Mouse (Mus musculus): ENCODE data around the gene Svop. TPM values are rescaled to one million over a fixed set of nuclear protein-coding genes. Genes with fewer than 3 reads are reported as not detected.
A peak's percentile ranks its signal among the peaks of the same experiment; 100 is the strongest.

Gene Svop
- polyA plus RNA-seq, 1 experiment from 2014 or later: 0.11 TPM

DNA sequence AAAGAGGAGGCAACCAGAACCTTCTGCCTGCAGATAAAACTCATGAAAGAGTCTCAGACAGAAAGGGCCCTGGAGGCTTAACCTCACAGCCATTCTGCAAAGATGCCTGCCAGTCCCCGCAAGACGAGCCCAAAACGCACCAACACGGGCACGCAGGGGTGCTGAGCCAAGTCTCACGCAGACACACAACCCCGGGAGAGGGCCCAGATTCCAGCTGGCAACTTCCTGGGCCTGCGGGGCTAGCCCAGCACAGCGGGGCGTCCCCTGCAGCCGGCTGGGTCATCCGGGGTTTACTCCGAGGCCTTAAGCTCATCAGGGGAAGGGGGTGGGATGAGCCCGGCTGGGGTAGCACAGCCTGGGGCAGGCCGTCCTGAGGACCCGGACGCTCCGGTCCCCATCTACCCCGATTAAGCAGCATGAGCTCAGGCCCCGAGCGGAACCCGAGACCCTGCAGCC lies 98.3 kb downstream of the Svop start:
- ATAC-seq (ENCODE audit: insufficient number of reproducible peaks, insufficient read depth, low FRiP score, low read depth): peak; percentile 54
- Histone ChIP-seq H3K4me3 (ENCODE audit: control insufficient read depth in 1 of 2, insufficient read depth in 1 of 2, low read depth in 1 of 2, low read length in 2 of 2) (peak overlapping the region; percentile 90 to 96), H3K27me3 (ENCODE audit: control insufficient read depth, insufficient read depth, low read length) (no peaks in the 10 kb centered on the region), H3K9ac (ENCODE audit: low read length) (peak overlapping the region; percentile 94), H3K9me3 (ENCODE audit: control insufficient read depth, low read length) (no peaks in the 10 kb centered on the region), H3K27ac (replicated peaks in 1 of 2; ENCODE audit: control insufficient read depth in 1 of 2, insufficient read depth in 1 of 2, low read depth in 2 of 2, low read length in 2 of 2) (peak overlapping the region; percentile 90 to 91), H3K4me1 (ENCODE audit: control insufficient read depth in 2 of 2, insufficient read depth in 2 of 2, low read length in 2 of 2) (peaks cover 28 to 44% of the 10 kb centered on the region in 2 experiments), H3K4me2 (ENCODE audit: low read length) (peak overlapping the region; percentile 89), H3K36me3 (ENCODE audit: control insufficient read depth, insufficient read depth, low read length) (peaks cover 10% of the 10 kb centered on the region)
- 0% methylated on average over 22 of the region's 22 CpGs for WGBS

DNA sequence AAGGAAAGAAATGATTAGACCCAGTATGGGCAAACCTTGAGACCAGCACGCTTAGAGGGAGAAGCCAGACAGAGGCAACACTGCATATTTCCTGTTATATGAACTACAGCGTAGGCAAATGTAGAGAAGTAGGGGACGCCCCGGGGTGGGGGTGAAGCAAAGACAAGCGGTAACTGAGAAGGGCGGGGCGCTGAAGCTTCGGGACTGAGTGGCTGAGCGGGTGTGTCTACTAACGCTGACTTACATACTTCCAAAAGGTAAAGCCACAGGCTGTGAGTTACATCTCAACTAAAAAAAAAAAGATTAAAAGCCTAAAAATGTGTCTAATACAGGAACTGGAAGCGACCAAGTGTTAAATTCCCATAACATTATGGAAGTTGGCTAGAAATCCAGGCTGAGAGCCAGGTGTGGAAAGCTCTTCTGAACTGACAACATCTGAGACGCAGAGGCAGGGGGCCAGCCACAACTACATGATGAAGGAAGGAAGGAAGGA lies 99.0 kb downstream of the Svop start:
- WGBS: 15% methylated on average over 12 of the region's 12 CpGs
- Histone ChIP-seq H3K9me3 (ENCODE audit: control insufficient read depth, low read length) (no peaks in the 10 kb centered on the region), H3K27me3 (ENCODE audit: control insufficient read depth, insufficient read depth, low read length) (no peaks in the 10 kb centered on the region), H3K4me2 (ENCODE audit: low read length) (peak overlapping the region; percentile 89), H3K9ac (ENCODE audit: low read length) (peak overlapping the region; percentile 94), H3K4me3 (ENCODE audit: control insufficient read depth in 1 of 2, insufficient read depth in 1 of 2, low read depth in 1 of 2, low read length in 2 of 2) (peak overlapping the region; percentile 90 to 96), H3K36me3 (ENCODE audit: control insufficient read depth, insufficient read depth, low read length) (peaks cover 17% of the 10 kb centered on the region), H3K4me1 (ENCODE audit: control insufficient read depth in 2 of 2, insufficient read depth in 2 of 2, low read length in 2 of 2) (peaks cover 28 to 44% of the 10 kb centered on the region in 2 experiments), H3K27ac (replicated peaks in 1 of 2; ENCODE audit: control insufficient read depth in 1 of 2, insufficient read depth in 1 of 2, low read depth in 2 of 2, low read length in 2 of 2) (peak overlapping the region; percentile 90 to 91)
- ATAC-seq (ENCODE audit: insufficient number of reproducible peaks, insufficient read depth, low FRiP score, low read depth): no peak

DNA sequence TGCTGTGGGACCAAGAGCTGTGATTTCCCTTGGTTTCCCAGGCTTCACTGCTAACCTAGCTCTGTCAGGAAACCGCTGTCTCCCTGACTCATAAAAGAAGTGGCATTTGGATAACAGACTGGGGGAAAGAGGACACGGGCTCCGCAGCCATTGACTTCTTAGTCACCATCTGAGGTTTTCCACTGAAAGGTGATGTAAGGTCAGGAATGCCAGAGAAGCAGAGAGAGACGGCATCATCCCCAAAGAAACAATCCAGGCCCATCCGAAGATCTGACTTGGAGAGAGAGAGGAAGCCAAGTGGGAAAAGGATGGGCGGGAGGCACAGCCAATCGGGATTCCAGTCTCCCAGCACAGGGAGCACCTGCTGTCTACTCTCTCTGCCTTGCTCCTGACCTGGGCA lies 100.2 kb downstream of the Svop start:
- ATAC-seq (ENCODE audit: insufficient number of reproducible peaks, insufficient read depth, low FRiP score, low read depth): no peak
- WGBS: 50% methylated on average over 7 of the region's 7 CpGs
- no peak overlapping the region for H3K4me2 ChIP-seq (ENCODE audit: low read length)

DNA sequence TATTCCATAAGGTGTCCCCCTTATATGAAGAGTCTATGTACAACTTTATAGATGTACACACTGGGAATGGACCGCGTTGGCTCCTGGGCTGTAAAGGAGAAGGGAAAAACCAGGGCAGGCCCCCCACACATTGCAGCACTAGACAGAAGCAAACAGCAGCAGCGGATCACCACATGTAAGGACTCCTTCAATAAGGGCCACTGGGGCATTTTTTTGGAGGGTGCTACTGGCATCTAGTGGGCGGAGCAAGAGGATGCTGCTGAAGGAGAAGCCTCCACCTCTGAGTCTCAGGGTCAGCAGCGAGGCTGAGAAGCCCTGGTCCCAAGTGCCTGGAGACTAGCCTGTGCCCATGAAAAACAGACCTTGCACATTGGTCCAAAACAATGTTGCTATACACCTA lies 100.8 kb downstream of the Svop start:
- Histone ChIP-seq H3K4me3 (ENCODE audit: control insufficient read depth in 1 of 2, insufficient read depth in 1 of 2, low read depth in 1 of 2, low read length in 2 of 2) (no peak overlapping the region), H3K36me3 (ENCODE audit: control insufficient read depth, insufficient read depth, low read length) (peaks cover 19% of the 10 kb centered on the region), H3K9me3 (ENCODE audit: control insufficient read depth, low read length) (no peaks in the 10 kb centered on the region), H3K4me2 (ENCODE audit: low read length) (no peak overlapping the region), H3K4me1 (ENCODE audit: control insufficient read depth in 2 of 2, insufficient read depth in 2 of 2, low read length in 2 of 2) (peaks cover 35 to 53% of the 10 kb centered on the region in 2 experiments), H3K27me3 (ENCODE audit: control insufficient read depth, insufficient read depth, low read length) (no peaks in the 10 kb centered on the region), H3K9ac (ENCODE audit: low read length) (no peak overlapping the region), H3K27ac (replicated peaks in 1 of 2; ENCODE audit: control insufficient read depth in 1 of 2, insufficient read depth in 1 of 2, low read depth in 2 of 2, low read length in 2 of 2) (no peak overlapping the region)
- 88% methylated on average over 5 of the region's 5 CpGs for WGBS
- ATAC-seq (ENCODE audit: insufficient number of reproducible peaks, insufficient read depth, low FRiP score, low read depth): no peak

More for the DNA sequence above, 100.2 kb downstream of the Svop start:
- H3K9ac ChIP-seq (ENCODE audit: low read length): no peak overlapping the region
- H3K4me3 ChIP-seq (ENCODE audit: control insufficient read depth in 1 of 2, insufficient read depth in 1 of 2, low read depth in 1 of 2, low read length in 2 of 2): no peak overlapping the region
- H3K36me3 ChIP-seq (ENCODE audit: control insufficient read depth, insufficient read depth, low read length): peaks cover 19% of the 10 kb centered on the region
- no peaks in the 10 kb centered on the region for H3K9me3 ChIP-seq (ENCODE audit: control insufficient read depth, low read length)
- no peaks in the 10 kb centered on the region for H3K27me3 ChIP-seq (ENCODE audit: control insufficient read depth, insufficient read depth, low read length)
- H3K4me1 ChIP-seq (ENCODE audit: control insufficient read depth in 2 of 2, insufficient read depth in 2 of 2, low read length in 2 of 2): peaks cover 32 to 48% of the 10 kb centered on the region in 2 experiments
- no peak overlapping the region for H3K27ac ChIP-seq (replicated peaks in 1 of 2; ENCODE audit: control insufficient read depth in 1 of 2, insufficient read depth in 1 of 2, low read depth in 2 of 2, low read length in 2 of 2)

DNA sequence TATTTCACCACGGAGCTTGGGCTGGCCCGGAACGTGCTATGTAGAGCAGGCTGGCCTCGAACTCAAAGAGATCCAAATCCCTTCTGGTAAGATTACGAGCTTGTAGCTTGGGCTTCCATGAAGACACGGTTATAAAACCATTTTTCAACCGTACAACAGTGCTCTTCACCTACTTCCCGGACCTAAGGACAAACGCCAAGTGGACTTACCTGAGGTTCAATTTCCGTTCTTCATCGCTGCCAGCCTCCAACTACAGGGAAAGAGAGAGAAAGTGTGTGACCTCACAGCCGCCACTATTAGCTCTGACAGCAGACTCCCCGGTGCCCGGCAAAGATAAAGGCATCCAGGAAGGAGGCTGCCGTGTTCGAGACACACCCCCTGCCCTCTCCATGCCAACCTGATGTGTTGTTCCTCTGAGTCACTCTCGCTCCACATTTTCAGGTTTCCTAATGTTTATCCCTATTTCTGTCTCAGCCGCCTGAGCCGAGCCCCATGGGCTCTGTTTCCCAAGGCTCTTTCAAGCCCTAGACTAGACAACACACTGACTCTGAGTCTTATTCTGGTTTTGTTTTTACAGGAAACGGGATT lies 101.8 kb downstream of the Svop start:
- WGBS: 54% methylated on average over 20 of the region's 20 CpGs
- Histone ChIP-seq H3K27ac (replicated peaks in 1 of 2; ENCODE audit: control insufficient read depth in 1 of 2, insufficient read depth in 1 of 2, low read depth in 2 of 2, low read length in 2 of 2) (no peak overlapping the region), H3K9ac (ENCODE audit: low read length) (0 out of 2 replicates have a peak overlapping the region, but pooled peaks have one; percentile 21), H3K4me3 (ENCODE audit: control insufficient read depth in 1 of 2, insufficient read depth in 1 of 2, low read depth in 1 of 2, low read length in 2 of 2) (no peak overlapping the region), H3K4me1 (ENCODE audit: control insufficient read depth in 2 of 2, insufficient read depth in 2 of 2, low read length in 2 of 2) (peaks cover 36 to 58% of the 10 kb centered on the region in 2 experiments), H3K9me3 (ENCODE audit: control insufficient read depth, low read length) (no peaks in the 10 kb centered on the region), H3K4me2 (ENCODE audit: low read length) (0 out of 2 replicates have a peak overlapping the region, but pooled peaks have one; percentile 2), H3K27me3 (ENCODE audit: control insufficient read depth, insufficient read depth, low read length) (no peaks in the 10 kb centered on the region), H3K36me3 (ENCODE audit: control insufficient read depth, insufficient read depth, low read length) (peaks cover 21% of the 10 kb centered on the region)
- no peak for ATAC-seq (ENCODE audit: insufficient number of reproducible peaks, insufficient read depth, low FRiP score, low read depth)

DNA sequence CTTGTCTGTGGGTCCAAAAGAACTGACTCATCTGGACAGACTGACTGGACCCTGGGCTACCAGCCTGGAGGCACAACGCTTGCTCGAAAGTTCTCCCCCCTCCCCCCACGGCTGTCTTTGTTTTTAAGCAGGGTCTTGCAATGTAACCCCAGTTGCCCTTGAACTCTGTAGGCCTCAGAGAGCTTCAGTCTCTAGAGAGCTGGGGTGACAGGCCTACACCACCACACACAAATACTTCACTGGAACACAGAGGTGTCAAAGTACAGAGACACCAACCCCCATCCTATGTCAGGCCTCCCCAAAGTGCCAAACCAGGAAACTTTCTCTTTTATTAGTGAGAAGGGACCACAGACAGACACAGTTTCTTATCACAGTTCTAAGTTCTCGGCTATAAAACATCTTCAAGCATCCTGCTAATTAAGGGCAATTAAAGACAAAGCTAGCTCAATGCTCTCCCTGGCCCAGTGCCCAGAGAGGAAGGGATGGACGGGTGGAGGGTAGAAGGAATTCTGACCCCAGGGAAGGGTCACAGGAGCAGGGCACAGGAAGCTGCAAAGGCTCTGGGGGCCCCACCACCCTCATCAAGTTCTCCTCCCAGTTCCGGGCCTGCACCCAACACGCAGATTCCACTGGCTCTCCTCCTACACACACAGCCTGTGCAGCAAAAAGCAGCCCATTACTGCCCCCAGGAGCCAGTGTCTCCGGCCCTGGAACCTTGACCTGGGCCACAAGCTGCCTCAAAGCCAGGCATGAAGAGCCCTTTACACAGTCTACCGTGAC lies 105.0 kb downstream of the Svop start:
- peaks cover 34% of the 10 kb centered on the region for H3K36me3 ChIP-seq (ENCODE audit: control insufficient read depth, insufficient read depth, low read length)
- no peak overlapping the region for H3K9ac ChIP-seq (ENCODE audit: low read length)
- 33% methylated on average over 9 of the region's 9 CpGs for WGBS
- H3K9me3 ChIP-seq (ENCODE audit: control insufficient read depth, low read length): no peaks in the 10 kb centered on the region
- no peak overlapping the region for H3K4me2 ChIP-seq (ENCODE audit: low read length)
- ATAC-seq (ENCODE audit: insufficient number of reproducible peaks, insufficient read depth, low FRiP score, low read depth): peak; percentile 28; the same call in 1 of the 2 replicates
- no peaks in the 10 kb centered on the region for H3K27me3 ChIP-seq (ENCODE audit: control insufficient read depth, insufficient read depth, low read length)
- H3K27ac ChIP-seq (replicated peaks in 1 of 2; ENCODE audit: control insufficient read depth in 1 of 2, insufficient read depth in 1 of 2, low read depth in 2 of 2, low read length in 2 of 2): peak overlapping the region; percentile 21 to 60; a peak in 3 of 4 replicates
- peaks cover 38 to 59% of the 10 kb centered on the region in 2 experiments for H3K4me1 ChIP-seq (ENCODE audit: control insufficient read depth in 2 of 2, insufficient read depth in 2 of 2, low read length in 2 of 2)
- H3K4me3 ChIP-seq (ENCODE audit: control insufficient read depth in 1 of 2, insufficient read depth in 1 of 2, low read depth in 1 of 2, low read length in 2 of 2): no peak overlapping the region

DNA sequence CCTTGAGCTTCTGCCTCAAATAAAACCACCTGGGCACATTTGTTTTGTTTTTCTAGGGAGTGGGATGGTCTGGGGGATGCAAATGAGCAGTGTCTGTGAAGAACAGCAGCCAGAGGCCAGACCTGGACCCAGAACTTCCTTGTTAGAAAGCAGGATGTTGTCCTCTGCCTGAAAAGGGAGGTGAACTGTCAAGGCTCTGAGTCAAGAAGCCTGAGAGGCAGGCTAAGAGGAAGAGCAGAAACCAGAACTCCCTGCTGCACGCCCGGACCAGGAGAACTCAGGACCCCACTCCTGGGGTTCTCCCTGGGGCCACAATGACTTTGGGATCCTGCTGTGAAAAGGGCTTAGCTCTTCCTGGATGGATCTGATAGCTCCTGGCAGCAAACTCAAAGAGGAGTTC lies 105.6 kb downstream of the Svop start:
- Histone ChIP-seq H3K36me3 (ENCODE audit: control insufficient read depth, insufficient read depth, low read length) (peaks cover 36% of the 10 kb centered on the region), H3K4me3 (ENCODE audit: control insufficient read depth in 1 of 2, insufficient read depth in 1 of 2, low read depth in 1 of 2, low read length in 2 of 2) (no peak overlapping the region), H3K9me3 (ENCODE audit: control insufficient read depth, low read length) (no peaks in the 10 kb centered on the region), H3K4me1 (ENCODE audit: control insufficient read depth in 2 of 2, insufficient read depth in 2 of 2, low read length in 2 of 2) (peaks cover 36 to 55% of the 10 kb centered on the region in 2 experiments), H3K9ac (ENCODE audit: low read length) (no peak overlapping the region), H3K27ac (replicated peaks in 1 of 2; ENCODE audit: control insufficient read depth in 1 of 2, insufficient read depth in 1 of 2, low read depth in 2 of 2, low read length in 2 of 2) (peak overlapping the region in 1 of 2 experiments; percentile 60; a peak in 2 of 4 replicates), H3K27me3 (ENCODE audit: control insufficient read depth, insufficient read depth, low read length) (no peaks in the 10 kb centered on the region), H3K4me2 (ENCODE audit: low read length) (no peak overlapping the region)
- ATAC-seq (ENCODE audit: insufficient number of reproducible peaks, insufficient read depth, low FRiP score, low read depth): no peak
- WGBS: 68% methylated on average over 2 of the region's 2 CpGs

Measured in heart, embryonic 14.5 days (tissue).